Mouse (Mus musculus): ENCODE results near the gene Capns1.

Gene Capns1

GRCm38 (mm10) chr7:30170283-30170951 is 28.2 kb downstream of the Capns1 start:
- DNase-seq (ENCODE audit: low read depth), result no peak

- peak; percentile 90 for DNase-seq (ENCODE audit: low read depth)
Measured at GRCm38 (mm10) chr7:30169583-30170282, 28.9 kb downstream of the Capns1 start, which contains the start of gene Zfp146. Zfp146 (minus strand) TSS chr7:30169750.

- DNase-seq (ENCODE audit: low read depth), result peak; percentile 40
Measured at GRCm38 (mm10) chr7:30168914-30169582, 29.6 kb downstream of the Capns1 start.

- no peak for DNase-seq (ENCODE audit: low read depth)
Measured at GRCm38 (mm10) chr7:30164745-30165144, 33.9 kb downstream of the Capns1 start.

GRCm38 (mm10) chr7:30163113-30163512 is 35.5 kb downstream of the Capns1 start:
- no peak for DNase-seq (ENCODE audit: low read depth)

- no peak for DNase-seq (ENCODE audit: low read depth)
Measured at GRCm38 (mm10) chr7:30155507-30155906, 43.1 kb downstream of the Capns1 start.

- DNase-seq (ENCODE audit: low read depth), result no peak
Measured at GRCm38 (mm10) chr7:30154040-30154439, 44.6 kb downstream of the Capns1 start.

- no peak for DNase-seq (ENCODE audit: low read depth)
Measured at GRCm38 (mm10) chr7:30147011-30147410, 51.6 kb downstream of the Capns1 start.

- no peak for DNase-seq (ENCODE audit: low read depth)
Measured at GRCm38 (mm10) chr7:30143555-30144209, 54.9 kb downstream of the Capns1 start.

GRCm38 (mm10) chr7:30143170-30143554 is 55.4 kb downstream of the Capns1 start:
- DNase-seq (ENCODE audit: low read depth), result no peak

Data from c-Kit-positive CD71-positive TER-119-negative erythroid progenitor cells, embryonic 14.5 days (primary cell).